Mouse (Mus musculus) intestine, embryonic 16.5 days (tissue): ENCODE results near the gene Mgat5b. TPM values are rescaled to one million over a fixed set of nuclear protein-coding genes. Genes with fewer than 3 reads are reported as not detected.
A peak's percentile ranks its signal among the peaks of the same experiment; 100 is the strongest.

ENCODE experiments used
- ATAC-seq: fragments of 200-750 bp; cut with Nextera tagmentation; 2 replicates; pipeline ENCODE4 v1.8.0; 2017; ENCODE audit warnings: moderate TSS enrichment, moderate library complexity
- H3K27ac ChIP-seq: fragments of 300-500 bp; sonication (generic); 2 replicates; pipeline ENCODE4 v1.5.1; 2014; ENCODE audit warnings: mild to moderate bottlenecking, low read length
- H3K27me3 ChIP-seq: fragments of 300-500 bp; sonication (generic); replicated peaks from 2 replicates; pipeline ENCODE4 v1.6.1; 2014; ENCODE audit warnings: low read length, control low read depth, mixed read lengths; ENCODE audit not compliant: control insufficient read depth, insufficient read depth
- H3K36me3 ChIP-seq: fragments of 300-500 bp; sonication (generic); 2 replicates; pipeline ENCODE4 v1.6.1; 2014; ENCODE audit warnings: low read length, control low read depth; ENCODE audit not compliant: control insufficient read depth, insufficient read depth
- H3K4me1 ChIP-seq: fragments of 300-500 bp; sonication (generic); 2 replicates; pipeline ENCODE4 v1.6.1; 2014; ENCODE audit warnings: low read length, control low read depth, mixed read lengths; ENCODE audit not compliant: control insufficient read depth, insufficient read depth
- H3K4me2 ChIP-seq: fragments of 300-500 bp; sonication (generic); 2 replicates; pipeline ENCODE4 v1.6.1; 2014; ENCODE audit warnings: low read depth, low read length, control low read depth
- H3K4me3 ChIP-seq: fragments of 300-500 bp; sonication (generic); 2 replicates; pipeline ENCODE4 v1.5.1; 2014; ENCODE audit warnings: mild to moderate bottlenecking, low read length
- H3K9ac ChIP-seq: fragments of 300-500 bp; sonication (generic); 2 replicates; pipeline ENCODE4 v1.6.1; 2014; ENCODE audit warnings: low read depth, low read length
- H3K9me3 ChIP-seq: fragments of 300-500 bp; sonication (generic); 2 replicates; pipeline ENCODE4 v1.6.1; 2016; ENCODE audit warnings: low read length, control low read depth; ENCODE audit not compliant: control insufficient read depth
- WGBS: fragments of 180-500 bp; shearing (Covaris S2); extraction: QIAGEN DNeasy Blood & Tissue Kit; methylation state at CpG from one replicate; pipeline ENCODE4 v1.1.7; 2014; 5-methylcytosine and 5-hydroxymethylcytosine counted together
- polyA plus RNA-seq: library from polyadenylated mRNA; unstranded; fragments of >200 nt; fragmentation: Nextera tagmentation; extraction: Ambion mirVana; gene quantifications from 2 replicates; pipeline ENCODE4 v1.2.1, GENCODE M21; 2015

Gene Mgat5b
- polyA plus RNA-seq, 1 experiment from 2014 or later: 0.55 TPM

DNA sequence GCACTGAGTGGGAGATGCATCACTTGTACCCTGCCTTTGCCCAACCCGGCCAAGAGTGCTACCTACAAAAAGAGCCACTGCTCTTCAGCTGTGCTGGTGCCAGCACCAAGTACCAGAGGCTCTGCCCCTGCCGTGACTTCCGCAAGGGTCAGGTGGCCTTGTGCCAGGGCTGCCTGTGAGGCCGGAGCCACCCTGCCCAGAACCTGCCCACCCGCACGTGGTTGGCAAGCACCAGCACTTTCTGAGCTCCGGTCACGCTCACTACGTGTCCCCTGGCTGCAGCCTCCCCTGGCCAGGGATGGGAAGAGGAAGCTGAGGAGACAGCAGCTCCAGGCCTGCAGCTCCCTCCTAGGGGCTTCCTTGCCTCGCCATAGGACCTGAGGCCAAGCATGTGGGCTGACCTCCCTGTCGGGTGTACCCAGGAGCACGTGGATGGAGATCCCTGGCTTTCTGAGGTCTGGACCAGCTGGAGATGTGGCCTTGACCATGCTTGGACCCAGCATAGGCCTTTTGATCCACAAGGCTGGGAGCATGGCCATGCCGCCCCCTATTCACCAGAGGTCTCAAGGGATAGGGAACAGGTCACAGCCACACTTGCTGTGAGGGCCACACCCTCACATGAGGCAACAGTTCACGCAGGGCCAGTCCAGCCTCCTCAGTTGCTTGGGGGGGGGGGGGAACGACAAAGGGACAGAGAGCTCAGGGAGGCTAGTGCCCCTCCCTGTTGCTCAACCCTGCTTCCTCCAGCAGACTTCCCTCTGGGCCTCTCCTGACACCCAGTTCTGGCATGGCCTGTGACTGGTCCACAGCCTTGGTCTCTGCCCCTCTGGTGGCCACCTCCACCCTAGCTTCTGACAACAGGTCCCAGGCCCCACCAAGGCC lies 67.1 kb downstream of the Mgat5b start:
- no peaks in the 10 kb centered on the region for H3K9me3 ChIP-seq
- H3K9ac ChIP-seq: no peak overlapping the region
- WGBS: 77% methylated on average over 15 of the region's 15 CpGs
- peaks cover 3% of the 10 kb centered on the region for H3K4me1 ChIP-seq
- no peaks in the 10 kb centered on the region for H3K27me3 ChIP-seq
- H3K4me3 ChIP-seq: no peak overlapping the region
- H3K36me3 ChIP-seq: no peaks in the 10 kb centered on the region
- H3K27ac ChIP-seq: no peak overlapping the region
- no peak overlapping the region for H3K4me2 ChIP-seq
- no peak for ATAC-seq

DNA sequence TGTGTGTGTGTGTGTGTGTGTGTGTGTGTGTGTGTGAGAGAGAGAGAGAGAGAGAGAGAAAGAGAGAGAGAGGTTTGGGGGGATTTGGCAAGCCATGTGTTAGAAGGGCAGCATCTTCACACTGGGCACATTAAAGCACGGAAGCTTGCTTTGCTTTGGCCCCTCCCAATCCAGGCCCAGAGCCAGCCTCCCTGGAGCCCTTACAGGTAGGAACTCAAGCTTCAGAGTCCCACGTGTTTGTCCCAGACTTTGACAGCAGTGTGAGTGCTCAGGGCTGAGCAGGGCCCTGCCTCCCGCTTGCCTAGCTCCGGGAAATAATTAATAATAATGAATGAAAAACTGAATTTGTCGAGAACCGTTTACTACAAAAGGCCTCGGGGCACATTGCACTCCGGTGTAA lies 69.5 kb downstream of the Mgat5b start:
- no peaks in the 10 kb centered on the region for H3K9me3 ChIP-seq
- H3K4me3 ChIP-seq: no peak overlapping the region
- no peak overlapping the region for H3K27ac ChIP-seq
- WGBS: 48% methylated on average over 8 of the region's 8 CpGs
- H3K4me1 ChIP-seq: no peaks in the 10 kb centered on the region
- no peaks in the 10 kb centered on the region; the same call in 1 of the 2 replicates for H3K27me3 ChIP-seq
- H3K9ac ChIP-seq: no peak overlapping the region
- ATAC-seq: no peak
- H3K36me3 ChIP-seq: no peaks in the 10 kb centered on the region
- no peak overlapping the region for H3K4me2 ChIP-seq

DNA sequence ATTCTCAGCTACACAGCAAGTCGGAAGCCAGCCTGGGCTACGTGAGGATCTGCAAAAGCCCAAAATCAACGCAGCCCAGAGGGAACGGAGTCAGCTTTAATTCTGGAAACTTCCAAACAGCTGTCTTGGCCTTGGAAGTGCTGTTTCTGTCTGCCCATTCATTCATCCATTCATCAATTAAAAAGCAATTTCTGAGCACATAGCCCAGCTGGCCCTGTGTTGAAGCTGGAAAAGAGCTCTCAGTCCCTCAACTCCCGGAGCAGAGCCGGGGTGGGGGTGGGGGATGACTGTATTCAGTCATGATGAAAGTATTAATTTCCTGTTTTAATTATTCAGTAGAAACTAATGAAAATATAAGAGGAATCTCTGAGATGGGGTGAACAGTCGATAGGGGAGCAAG lies 71.6 kb downstream of the Mgat5b start:
- no peak overlapping the region for H3K9ac ChIP-seq
- no peak overlapping the region for H3K27ac ChIP-seq
- no peaks in the 10 kb centered on the region for H3K4me1 ChIP-seq
- no peak overlapping the region for H3K4me3 ChIP-seq
- peaks cover 11% of the 10 kb centered on the region for H3K27me3 ChIP-seq
- no peaks in the 10 kb centered on the region for H3K9me3 ChIP-seq
- no peak overlapping the region for H3K4me2 ChIP-seq
- WGBS: 63% methylated on average over 7 of the region's 7 CpGs
- H3K36me3 ChIP-seq: no peaks in the 10 kb centered on the region
- ATAC-seq: 0 out of 2 replicates have a peak, but pooled peaks have one; percentile 40

DNA sequence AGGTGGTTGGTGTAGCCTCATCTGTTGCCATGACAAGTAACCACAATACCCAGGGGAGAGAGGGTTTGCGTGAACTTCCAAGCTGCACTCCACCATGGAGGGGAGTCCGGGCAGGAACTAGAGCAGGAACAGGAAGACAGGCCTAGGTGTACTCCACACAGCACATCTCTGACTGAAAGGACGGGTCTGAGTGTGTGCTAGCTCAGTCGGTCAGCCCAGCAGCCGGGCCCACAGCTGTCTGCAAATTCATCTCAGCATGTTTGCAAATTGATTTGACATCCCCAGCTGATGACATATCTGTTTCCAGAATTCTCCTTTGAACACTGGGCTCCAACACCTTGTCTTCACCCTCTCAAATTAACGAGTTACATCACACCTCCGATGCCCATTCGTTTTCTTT lies 72.7 kb downstream of the Mgat5b start:
- Histone ChIP-seq H3K9ac (no peak overlapping the region), H3K4me1 (no peaks in the 10 kb centered on the region), H3K27me3 (peaks cover 17% of the 10 kb centered on the region), H3K9me3 (no peaks in the 10 kb centered on the region), H3K27ac (no peak overlapping the region), H3K36me3 (no peaks in the 10 kb centered on the region), H3K4me2 (no peak overlapping the region), H3K4me3 (no peak overlapping the region)
- 79% methylated on average over 8 of the region's 8 CpGs for WGBS
- ATAC-seq: no peak

DNA sequence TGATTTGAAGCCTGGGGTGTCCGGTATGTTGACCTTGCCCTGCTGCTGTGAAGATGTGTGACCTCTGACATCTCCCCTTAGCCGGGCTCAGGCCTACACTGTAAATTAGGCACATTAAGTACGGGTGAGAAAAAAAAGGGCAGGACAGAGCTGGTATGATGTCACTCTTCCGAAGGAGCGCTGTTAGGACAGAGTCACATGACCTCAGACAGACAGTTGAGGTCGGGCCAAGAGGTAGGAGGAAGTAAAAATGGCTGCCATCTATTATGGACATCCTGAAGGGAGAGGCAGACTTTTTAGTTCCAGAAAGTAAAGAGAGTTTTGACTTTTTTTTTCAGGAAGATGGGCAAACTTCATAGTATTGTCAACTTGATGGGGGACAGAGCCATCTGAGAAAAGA lies 73.3 kb downstream of the Mgat5b start:
- H3K9ac ChIP-seq: no peak overlapping the region
- H3K9me3 ChIP-seq: no peaks in the 10 kb centered on the region
- ATAC-seq: no peak
- H3K4me1 ChIP-seq: no peaks in the 10 kb centered on the region
- WGBS: 69% methylated on average over 6 of the region's 6 CpGs
- H3K4me2 ChIP-seq: no peak overlapping the region
- H3K4me3 ChIP-seq: no peak overlapping the region
- peaks cover 17% of the 10 kb centered on the region for H3K27me3 ChIP-seq
- no peaks in the 10 kb centered on the region for H3K36me3 ChIP-seq
- H3K27ac ChIP-seq: no peak overlapping the region

DNA sequence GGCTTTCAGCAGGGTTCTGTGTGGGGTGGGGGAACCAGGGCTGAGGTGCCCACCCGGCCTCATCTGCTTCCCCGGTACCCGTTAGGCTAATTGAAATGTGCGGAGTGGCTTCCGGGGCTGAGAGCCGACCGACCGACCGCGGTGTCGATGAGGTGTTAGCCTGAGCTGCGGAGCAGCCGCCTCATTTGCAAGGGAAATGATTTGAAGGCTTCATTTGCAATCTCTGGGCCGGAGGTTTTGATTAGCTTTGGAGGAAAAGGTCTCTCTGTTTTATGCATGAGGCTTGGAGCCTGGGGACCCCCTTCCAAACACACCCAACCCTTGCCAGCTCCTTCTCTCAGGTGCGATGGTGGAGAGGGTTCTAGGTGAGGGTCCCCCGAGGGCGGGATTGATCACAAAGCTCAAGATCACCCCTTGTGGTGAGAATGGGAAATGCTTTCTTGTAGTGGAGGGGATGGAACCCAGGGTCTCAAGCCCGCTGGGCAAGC lies 75.5 kb downstream of the Mgat5b start:
- H3K36me3 ChIP-seq: no peaks in the 10 kb centered on the region
- peaks cover 3% of the 10 kb centered on the region; the same call in 1 of the 2 replicates for H3K9me3 ChIP-seq
- 7% methylated on average over 18 of the region's 18 CpGs for WGBS
- H3K27me3 ChIP-seq: peaks cover 17% of the 10 kb centered on the region
- H3K4me1 ChIP-seq: no peaks in the 10 kb centered on the region
- H3K4me3 ChIP-seq: 0 out of 2 replicates have a peak overlapping the region, but pooled peaks have one; percentile 3
- H3K27ac ChIP-seq: no peak overlapping the region
- no peak overlapping the region for H3K9ac ChIP-seq
- no peak for ATAC-seq
- H3K4me2 ChIP-seq: no peak overlapping the region

DNA sequence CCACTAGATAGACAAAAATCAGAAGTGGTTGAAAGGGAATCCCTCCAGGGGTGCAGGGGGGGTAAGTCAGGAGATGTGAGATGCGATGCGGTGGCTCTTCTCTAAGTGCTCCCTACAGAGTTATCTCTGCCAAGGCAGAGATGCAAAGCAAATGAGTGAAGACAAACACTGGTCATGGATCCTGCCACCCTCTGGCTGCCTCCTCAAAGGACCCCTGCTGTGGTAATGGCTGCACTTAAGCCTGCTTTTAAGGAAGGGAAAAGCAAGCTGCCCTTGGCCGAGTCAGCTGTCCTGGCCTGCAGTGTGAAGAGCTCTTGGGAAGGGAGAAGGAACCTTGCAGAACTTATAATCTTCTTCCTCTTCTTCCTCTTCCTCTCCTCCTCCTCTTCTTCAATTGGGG lies 78.3 kb downstream of the Mgat5b start:
- peaks cover 3% of the 10 kb centered on the region; the same call in 1 of the 2 replicates for H3K9me3 ChIP-seq
- 33% methylated on average over 3 of the region's 3 CpGs for WGBS
- H3K27ac ChIP-seq: no peak overlapping the region
- no peaks in the 10 kb centered on the region for H3K36me3 ChIP-seq
- no peak overlapping the region for H3K4me3 ChIP-seq
- H3K9ac ChIP-seq: no peak overlapping the region
- no peaks in the 10 kb centered on the region for H3K4me1 ChIP-seq
- ATAC-seq: no peak
- H3K27me3 ChIP-seq: peaks cover 17% of the 10 kb centered on the region
- H3K4me2 ChIP-seq: no peak overlapping the region

DNA sequence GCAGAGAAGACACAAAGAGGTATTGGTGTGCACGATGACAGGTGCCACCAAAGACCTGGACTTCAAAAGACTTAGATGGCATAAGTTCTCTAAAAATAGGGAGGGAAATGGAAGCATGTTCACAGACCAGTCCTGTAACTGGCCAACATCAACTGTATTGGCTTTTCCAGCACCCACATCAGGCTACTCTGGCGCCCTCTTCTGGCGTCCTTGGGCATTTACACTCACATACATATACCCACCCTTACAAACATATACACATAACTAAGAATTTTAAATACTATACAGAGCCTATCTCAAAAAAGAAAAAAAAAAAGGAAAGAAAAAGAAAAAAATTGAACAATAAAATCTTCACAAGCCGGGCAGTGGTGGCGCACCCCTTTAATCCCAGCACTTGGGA lies 80.3 kb downstream of the Mgat5b start:
- H3K9ac ChIP-seq: no peak overlapping the region

DNA sequence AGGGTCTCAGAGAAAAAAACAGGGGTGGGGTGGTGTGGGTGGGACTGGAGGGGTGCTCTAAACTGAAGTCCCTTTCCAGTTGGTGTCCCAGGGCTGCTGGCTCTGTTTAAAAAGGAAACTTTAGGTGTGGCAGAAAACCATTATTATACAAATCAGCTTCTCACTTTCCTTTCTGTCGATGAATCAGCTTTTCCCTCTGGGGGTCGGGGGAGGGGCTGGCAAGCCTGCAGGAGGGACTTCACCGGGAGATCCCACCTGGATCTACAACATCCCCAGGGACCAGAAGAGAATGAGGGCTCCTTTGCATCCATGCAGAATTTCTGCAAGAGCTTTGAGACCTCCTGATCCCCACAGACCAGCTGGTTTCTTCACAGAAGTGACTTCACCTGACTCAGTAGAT lies 81.6 kb downstream of the Mgat5b start:
- H3K4me2 ChIP-seq: no peak overlapping the region
- H3K9me3 ChIP-seq: peaks cover 3% of the 10 kb centered on the region; the same call in 1 of the 2 replicates
- 17% methylated on average over 3 of the region's 3 CpGs for WGBS
- no peak overlapping the region for H3K9ac ChIP-seq
- no peaks in the 10 kb centered on the region for H3K4me1 ChIP-seq
- H3K36me3 ChIP-seq: no peaks in the 10 kb centered on the region
- ATAC-seq: no peak
- no peak overlapping the region for H3K27ac ChIP-seq
- H3K27me3 ChIP-seq: peaks cover 8% of the 10 kb centered on the region; the same call in 1 of the 2 replicates
- H3K4me3 ChIP-seq: no peak overlapping the region

More for the DNA sequence above, 80.3 kb downstream of the Mgat5b start:
- H3K4me3 ChIP-seq: no peak overlapping the region
- H3K4me1 ChIP-seq: no peaks in the 10 kb centered on the region
- no peak overlapping the region for H3K27ac ChIP-seq
- H3K4me2 ChIP-seq: no peak overlapping the region
- WGBS: 92% methylated on average over 5 of the region's 5 CpGs
- no peaks in the 10 kb centered on the region for H3K36me3 ChIP-seq
- H3K9me3 ChIP-seq: peaks cover 3% of the 10 kb centered on the region; the same call in 1 of the 2 replicates
- peaks cover 14% of the 10 kb centered on the region for H3K27me3 ChIP-seq
- no peak for ATAC-seq
